Mouse (Mus musculus) heart, embryonic 15.5 days (tissue): ENCODE results near the gene Rsph3a. TPM values are rescaled to one million over a fixed set of nuclear protein-coding genes. Genes with fewer than 3 reads are reported as not detected.
"Not testable (repeated sequence)": the region's sequence is repeated elsewhere in the genome, so short reads cannot be mapped to it uniquely, and the experiment has no call there.

ENCODE experiments used
- ATAC-seq: fragments of 200-750 bp; cut with Nextera tagmentation; replicated peaks from 2 replicates; pipeline ENCODE4 v1.8.0; 2017; ENCODE audit warnings: low read depth, moderate TSS enrichment; ENCODE audit not compliant: insufficient number of reproducible peaks, insufficient read depth, low FRiP score
- H3K27ac ChIP-seq: fragments of 300-500 bp; sonication (generic); 2 replicates; pipeline ENCODE4 v1.5.1; 2015; ENCODE audit warnings: mild to moderate bottlenecking, inconsistent platforms
- H3K27me3 ChIP-seq: fragments of 300-500 bp; sonication (generic); 2 replicates; pipeline ENCODE4 v1.6.1; 2015; ENCODE audit warnings: inconsistent platforms
- H3K36me3 ChIP-seq: fragments of 300-500 bp; sonication (generic); 2 replicates; pipeline ENCODE4 v1.6.1; 2015; ENCODE audit warnings: mild to moderate bottlenecking, inconsistent platforms
- H3K4me1 ChIP-seq: fragments of 300-500 bp; sonication (generic); replicated peaks from 2 replicates; pipeline ENCODE4 v1.6.1; 2015; ENCODE audit warnings: inconsistent platforms
- H3K4me2 ChIP-seq: fragments of 300-500 bp; sonication (generic); 2 replicates; pipeline ENCODE4 v1.6.1; 2015; ENCODE audit warnings: inconsistent platforms, mild to moderate bottlenecking, moderate library complexity
- H3K4me3 ChIP-seq: fragments of 300-500 bp; sonication (generic); 2 replicates; pipeline ENCODE4 v1.5.1; 2015; ENCODE audit warnings: mild to moderate bottlenecking, inconsistent platforms
- H3K9ac ChIP-seq: fragments of 300-500 bp; sonication (generic); 2 replicates; pipeline ENCODE4 v1.6.1; 2015; ENCODE audit warnings: mild to moderate bottlenecking, inconsistent platforms
- H3K9me3 ChIP-seq: fragments of 300-500 bp; sonication (generic); replicated peaks from 2 replicates; pipeline ENCODE4 v1.6.1; 2016; ENCODE audit warnings: inconsistent platforms
- WGBS: fragments of 180-500 bp; shearing (Covaris S2); methylation state at CpG from one replicate; pipeline ENCODE4 v1.1.7; 2015; ENCODE audit warnings: mixed read lengths; 5-methylcytosine and 5-hydroxymethylcytosine counted together
- polyA plus RNA-seq: library from polyadenylated mRNA; unstranded; fragments of >200 nt; fragmentation: Nextera tagmentation; extraction: Ambion mirVana; gene quantifications from 2 replicates; pipeline ENCODE4 v1.2.1, GENCODE M21; 2015

Gene Rsph3a
- polyA plus RNA-seq, result 59.0 and 59.8 TPM in 2 replicates

DNA sequence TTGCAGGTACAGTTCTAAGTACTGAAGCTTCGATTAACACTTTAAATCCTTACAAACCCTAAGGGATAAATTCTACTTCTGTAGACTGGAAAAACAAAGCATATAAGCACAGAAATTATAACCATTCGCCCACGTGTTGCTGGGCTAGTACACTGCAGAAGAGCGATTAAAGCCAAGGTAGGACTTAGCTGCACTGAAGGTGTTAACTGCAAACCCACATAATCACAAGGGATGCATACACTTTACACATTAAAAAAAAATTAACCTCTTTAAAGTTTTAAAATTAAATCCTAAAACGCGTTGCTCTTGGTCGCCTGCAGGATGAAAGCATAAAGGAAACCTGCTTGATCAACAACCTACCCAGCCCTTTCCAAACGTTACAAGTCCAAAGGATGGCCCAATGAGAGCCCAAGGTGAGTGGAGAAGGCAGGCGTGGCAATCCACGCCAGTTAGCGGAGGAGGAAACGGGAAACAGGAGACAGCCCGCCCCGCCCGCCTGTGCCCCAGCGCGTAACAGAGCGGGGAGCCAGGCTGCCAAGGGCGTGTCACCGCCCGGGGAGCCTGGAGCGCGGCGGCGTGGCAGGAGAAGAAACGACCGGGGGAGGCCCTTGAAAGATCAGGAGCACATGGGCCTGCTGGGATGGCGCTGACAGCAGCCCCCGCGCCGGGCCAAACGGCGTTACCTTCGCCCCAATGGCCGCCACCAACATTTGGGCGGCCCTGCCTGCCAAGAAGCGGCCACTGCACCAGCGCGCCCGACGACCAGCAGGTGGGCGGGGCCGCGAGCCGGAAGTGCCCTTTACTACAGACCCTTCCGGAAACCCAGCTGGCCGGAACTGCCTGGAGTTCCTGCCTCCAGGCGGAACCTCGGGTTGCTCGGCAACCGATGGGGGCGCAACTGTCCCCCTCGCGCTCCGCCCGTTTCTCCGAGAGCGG is at the start of gene Rsph3a:
Gene Rsph3a (plus strand): TSS at position 498 of the 936 bp plus-strand sequence.
- peak within 1 kb of the TSS; percentile 63 for H3K4me2 ChIP-seq
- peak; percentile 98 for ATAC-seq
- peak within 1 kb of the TSS; percentile 75 for H3K9ac ChIP-seq
- H3K4me1 ChIP-seq, H3K27me3 ChIP-seq, H3K9me3 ChIP-seq, H3K36me3 ChIP-seq: not testable (repeated sequence)
- peak within 1 kb of the TSS; percentile 98 for H3K27ac ChIP-seq
- 3% methylated on average over 56 of the region's 58 CpGs for WGBS
- H3K4me3 ChIP-seq, result peak within 1 kb of the TSS; percentile 67

DNA sequence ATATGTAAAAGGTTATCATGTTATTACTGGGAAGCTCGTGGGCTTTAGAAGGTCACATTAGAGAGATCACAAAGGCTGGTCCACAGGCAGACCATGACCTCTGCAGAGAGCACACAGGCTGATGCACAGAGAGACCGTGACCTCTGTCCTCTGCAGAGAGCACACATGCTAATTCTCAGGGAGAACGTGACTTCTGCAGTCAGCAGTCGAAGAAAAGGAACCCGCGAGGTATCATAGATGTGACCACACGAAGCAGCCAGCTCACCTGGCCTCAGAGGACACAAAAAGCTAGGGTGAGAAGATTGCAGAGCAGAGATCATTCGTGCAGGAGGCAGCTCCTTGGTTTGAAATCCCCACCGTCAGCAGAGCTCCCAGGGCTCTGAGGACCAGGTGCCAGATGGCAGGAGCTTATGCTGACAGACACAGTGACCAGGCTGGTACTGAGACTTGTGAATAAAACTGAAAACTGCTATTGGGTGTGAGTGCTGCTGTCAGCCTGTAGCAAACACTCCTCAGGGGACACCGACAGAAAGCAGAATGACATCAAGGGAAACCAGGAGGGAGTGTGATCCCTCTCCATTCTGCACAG is 49.3 kb upstream of the Rsph3a start:
- Histone ChIP-seq H3K4me1 (no peaks in the 10 kb centered on the region), H3K27me3 (no peaks in the 10 kb centered on the region), H3K9me3 (no peaks in the 10 kb centered on the region), H3K27ac (no peak overlapping the region), H3K9ac (no peak overlapping the region), H3K36me3 (no peaks in the 10 kb centered on the region), H3K4me3 (no peak overlapping the region), H3K4me2 (no peak overlapping the region)
- ATAC-seq, result no peak
- WGBS, result 65% methylated on average over 10 of the region's 10 CpGs

DNA sequence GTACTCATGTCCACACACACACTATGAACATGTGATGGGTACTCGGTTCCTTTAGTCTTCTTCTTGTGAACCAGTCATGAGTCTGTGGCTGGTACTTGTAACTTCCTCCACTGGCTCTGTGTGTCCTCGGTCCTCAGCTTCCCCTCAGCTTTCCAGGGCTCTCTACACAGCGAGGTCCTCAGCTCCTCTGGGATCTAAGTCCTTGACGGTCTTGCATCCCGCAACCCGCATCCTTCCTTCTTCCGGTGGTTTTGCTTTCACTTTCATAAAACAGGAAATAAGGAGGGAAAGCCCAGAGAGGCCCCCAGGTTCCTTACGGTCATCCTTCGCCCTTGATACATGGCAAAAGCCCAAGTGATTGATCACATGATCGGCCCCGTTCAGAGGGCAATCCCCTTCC is 48.3 kb upstream of the Rsph3a start:
- Histone ChIP-seq H3K27me3 (no peaks in the 10 kb centered on the region), H3K4me3 (no peak overlapping the region), H3K27ac (no peak overlapping the region), H3K4me1 (no peaks in the 10 kb centered on the region), H3K36me3 (no peaks in the 10 kb centered on the region), H3K9me3 (no peaks in the 10 kb centered on the region), H3K4me2 (no peak overlapping the region), H3K9ac (no peak overlapping the region)
- ATAC-seq, result no peak
- WGBS, result 69% methylated on average over 11 of the region's 11 CpGs

DNA sequence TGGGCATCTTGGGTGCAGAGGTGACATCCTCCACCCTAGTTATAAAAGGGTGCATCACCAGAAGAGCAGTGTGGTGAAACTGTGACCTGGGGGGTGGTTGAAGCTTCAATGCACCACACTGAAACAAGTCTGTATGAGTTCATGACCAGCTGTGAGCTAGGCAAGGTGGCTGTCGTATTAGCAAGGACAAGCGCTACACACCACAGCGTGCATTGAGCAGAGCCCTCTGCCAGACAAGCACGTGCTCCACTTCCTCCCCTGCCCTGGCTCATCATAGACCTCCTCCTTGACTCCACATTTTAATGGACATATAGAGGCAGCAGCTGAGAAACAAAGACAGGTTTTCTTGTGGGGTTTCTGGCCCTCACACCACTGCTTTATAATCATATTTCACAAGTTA is 47.7 kb upstream of the Rsph3a start:
- Histone ChIP-seq H3K27me3 (no peaks in the 10 kb centered on the region), H3K4me3 (no peak overlapping the region), H3K4me1 (no peaks in the 10 kb centered on the region), H3K9ac (no peak overlapping the region), H3K4me2 (no peak overlapping the region), H3K36me3 (no peaks in the 10 kb centered on the region), H3K27ac (no peak overlapping the region), H3K9me3 (no peaks in the 10 kb centered on the region)
- 67% methylated on average over 4 of the region's 4 CpGs for WGBS
- no peak for ATAC-seq

DNA sequence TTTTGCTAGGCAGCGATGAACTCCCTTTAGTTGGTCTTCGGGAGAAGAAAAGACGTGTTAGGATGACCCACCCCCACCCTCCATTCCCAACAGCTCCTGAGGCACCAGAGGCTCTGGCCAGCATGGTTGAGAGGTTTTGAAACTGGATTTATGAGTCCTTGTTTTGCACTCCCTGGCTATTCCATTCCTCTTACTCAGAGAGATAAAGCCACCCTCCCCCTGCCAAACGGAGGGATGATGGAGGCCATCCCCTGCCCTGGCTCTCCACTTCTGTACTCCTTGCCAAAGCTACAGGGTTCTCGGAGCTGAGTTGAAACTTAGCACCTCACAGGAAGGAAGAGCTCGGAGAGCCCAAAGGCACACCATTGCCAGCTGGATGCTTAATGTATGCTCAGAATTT is 46.2 kb upstream of the Rsph3a start:
- H3K36me3 ChIP-seq, result no peaks in the 10 kb centered on the region
- no peak for ATAC-seq

DNA sequence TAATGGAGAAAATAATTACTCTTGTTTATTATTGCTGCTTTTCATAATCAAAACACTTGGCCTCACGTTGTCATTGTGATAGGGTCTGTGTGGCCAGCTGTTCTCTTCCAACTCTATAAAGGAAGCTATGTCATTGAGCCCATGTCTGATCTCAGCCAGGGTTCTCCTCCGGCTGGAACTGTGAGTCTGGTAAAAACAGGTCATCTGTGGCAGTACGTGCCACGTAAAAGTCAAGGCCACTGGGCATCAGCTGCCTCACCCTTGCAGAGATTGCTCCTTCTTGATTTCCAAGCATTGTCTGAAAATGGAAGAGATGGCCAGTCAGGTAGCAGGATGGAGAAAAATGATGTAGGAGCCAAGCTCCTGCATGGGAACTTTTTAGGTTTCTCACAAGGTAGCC is 45.5 kb upstream of the Rsph3a start:
- Histone ChIP-seq H3K36me3 (no peaks in the 10 kb centered on the region), H3K27ac (no peak overlapping the region), H3K4me1 (no peaks in the 10 kb centered on the region), H3K9ac (no peak overlapping the region), H3K4me3 (no peak overlapping the region), H3K9me3 (no peaks in the 10 kb centered on the region), H3K4me2 (no peak overlapping the region), H3K27me3 (no peaks in the 10 kb centered on the region)
- WGBS, result 74% methylated on average over 4 of the region's 4 CpGs
- ATAC-seq, result no peak

More for the DNA sequence above, 46.2 kb upstream of the Rsph3a start:
- no peaks in the 10 kb centered on the region for H3K27me3 ChIP-seq
- no peaks in the 10 kb centered on the region for H3K4me1 ChIP-seq
- 58% methylated on average over 6 of the region's 6 CpGs for WGBS
- H3K9me3 ChIP-seq, result no peaks in the 10 kb centered on the region
- no peak overlapping the region for H3K4me2 ChIP-seq
- H3K27ac ChIP-seq, result no peak overlapping the region
- no peak overlapping the region for H3K9ac ChIP-seq
- no peak overlapping the region for H3K4me3 ChIP-seq

DNA sequence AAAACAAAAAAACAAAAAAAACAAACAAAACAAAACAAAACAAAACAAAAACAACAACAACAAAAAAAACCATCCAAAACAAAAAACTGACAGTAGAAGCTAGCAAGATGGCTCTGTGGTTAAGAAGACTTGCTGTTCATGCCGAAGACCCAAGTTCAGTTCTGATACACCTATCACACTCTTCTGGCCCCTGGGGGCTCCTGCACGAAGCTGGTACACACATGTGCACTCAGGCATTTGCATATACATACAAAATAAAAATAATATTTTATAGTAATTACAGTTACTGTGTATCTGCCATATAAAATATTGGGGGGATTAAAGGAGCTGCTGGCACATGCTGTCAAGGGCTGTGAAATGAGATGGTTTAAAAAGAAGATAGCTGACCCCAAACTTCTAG is 43.9 kb upstream of the Rsph3a start:
- no peaks in the 10 kb centered on the region for H3K9me3 ChIP-seq
- no peaks in the 10 kb centered on the region for H3K27me3 ChIP-seq
- H3K4me3 ChIP-seq, result no peak overlapping the region
- WGBS, result 66% methylated on average over 2 of the region's 2 CpGs
- no peak overlapping the region for H3K4me2 ChIP-seq
- no peak for ATAC-seq
- H3K9ac ChIP-seq, result no peak overlapping the region
- H3K27ac ChIP-seq, result no peak overlapping the region
- no peaks in the 10 kb centered on the region for H3K36me3 ChIP-seq
- no peaks in the 10 kb centered on the region for H3K4me1 ChIP-seq

DNA sequence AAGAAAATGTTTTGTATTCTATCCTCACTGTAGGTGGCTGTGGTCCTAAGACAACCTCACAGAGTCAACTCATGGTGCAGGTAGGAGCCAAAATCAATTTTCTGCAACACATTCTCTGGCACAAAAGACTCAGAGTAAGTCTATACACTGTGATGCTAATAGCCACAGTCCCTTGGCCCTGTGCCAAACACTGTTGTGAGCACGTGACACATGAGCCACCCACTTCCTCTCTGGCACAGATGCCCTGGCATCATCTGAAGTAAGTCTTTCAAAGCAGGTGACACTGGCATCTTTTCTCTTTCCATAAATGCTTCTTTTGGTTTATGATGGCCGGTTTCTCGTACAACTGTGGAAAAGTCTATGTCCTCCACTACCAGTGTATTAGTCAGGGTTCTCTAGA is 43.1 kb upstream of the Rsph3a start:
- Histone ChIP-seq H3K9ac (no peak overlapping the region), H3K4me3 (no peak overlapping the region), H3K27ac (no peak overlapping the region), H3K4me1 (no peaks in the 10 kb centered on the region), H3K27me3 (no peaks in the 10 kb centered on the region), H3K9me3 (no peaks in the 10 kb centered on the region), H3K4me2 (no peak overlapping the region), H3K36me3 (no peaks in the 10 kb centered on the region)
- no peak for ATAC-seq
- WGBS, result 59% methylated on average over 3 of the region's 3 CpGs

DNA sequence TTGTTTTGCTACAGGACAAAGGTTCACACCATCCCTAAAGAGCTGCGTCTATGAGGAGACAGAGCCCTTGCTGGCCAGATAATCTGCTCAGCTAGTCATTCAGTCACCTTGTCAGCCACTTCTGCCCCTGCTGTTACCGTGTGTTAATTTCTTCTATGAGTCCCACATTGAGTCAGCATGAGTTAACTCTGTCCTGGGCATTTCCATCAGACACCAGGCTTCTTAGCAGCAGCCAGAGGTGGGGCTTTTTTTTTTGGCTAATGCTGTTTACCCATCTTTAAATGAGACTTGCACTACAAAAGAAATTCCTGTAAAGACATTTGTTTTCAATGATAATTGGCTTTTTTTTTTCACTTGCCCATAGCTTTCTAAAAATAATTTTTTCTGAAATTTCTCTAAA is 40.4 kb upstream of the Rsph3a start:
- no peak overlapping the region for H3K27ac ChIP-seq
- H3K9me3 ChIP-seq, result no peaks in the 10 kb centered on the region
- no peak overlapping the region for H3K4me2 ChIP-seq
- H3K9ac ChIP-seq, result no peak overlapping the region
- no peak for ATAC-seq
- WGBS, result 21% methylated on average over 2 of the region's 2 CpGs
- no peaks in the 10 kb centered on the region for H3K4me1 ChIP-seq
- no peaks in the 10 kb centered on the region for H3K27me3 ChIP-seq
- H3K4me3 ChIP-seq, result no peak overlapping the region
- no peaks in the 10 kb centered on the region for H3K36me3 ChIP-seq

DNA sequence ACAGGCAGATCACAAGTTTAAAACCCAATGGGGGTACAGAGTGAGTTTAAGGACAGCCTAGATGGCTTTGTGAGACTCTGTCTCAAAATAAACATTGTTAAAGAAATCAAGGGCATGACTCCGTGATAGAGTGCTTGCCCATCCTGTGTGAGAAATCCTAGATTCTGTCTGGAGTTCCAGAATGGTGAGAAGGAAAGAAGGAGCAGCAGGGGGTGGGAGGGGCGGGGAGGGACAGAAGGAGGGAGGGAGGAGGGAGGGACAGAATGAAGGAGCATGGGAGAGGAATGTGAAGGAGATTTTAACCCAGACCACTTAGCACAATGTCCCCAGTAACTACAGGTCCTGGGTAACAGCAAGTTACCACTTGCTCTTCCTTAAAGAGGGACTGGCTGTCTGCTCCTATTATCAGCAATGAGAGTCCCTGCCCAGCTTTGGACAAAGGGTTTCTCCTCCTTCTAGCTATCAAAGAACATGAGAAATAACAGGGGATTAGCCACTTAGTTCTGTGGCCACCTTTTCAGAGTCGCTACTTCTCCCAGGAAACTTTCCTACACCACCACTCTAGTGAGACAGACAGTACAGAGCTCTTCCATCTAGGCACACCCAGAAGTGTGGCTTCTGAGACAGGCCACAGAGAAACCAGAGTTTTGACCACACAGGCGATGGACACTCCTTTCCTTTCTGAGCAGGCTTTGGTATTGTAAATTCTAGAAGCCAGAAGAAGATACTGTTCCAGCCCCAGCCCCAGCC is 39.3 kb upstream of the Rsph3a start:
- no peak overlapping the region for H3K4me3 ChIP-seq
- H3K27ac ChIP-seq, result no peak overlapping the region
- H3K27me3 ChIP-seq, result no peaks in the 10 kb centered on the region
- H3K9me3 ChIP-seq, result no peaks in the 10 kb centered on the region
- H3K36me3 ChIP-seq, result no peaks in the 10 kb centered on the region
- no peak for ATAC-seq
- no peak overlapping the region for H3K4me2 ChIP-seq
- 42% methylated on average over 4 of the region's 4 CpGs for WGBS
- H3K4me1 ChIP-seq, result no peaks in the 10 kb centered on the region
- no peak overlapping the region for H3K9ac ChIP-seq

DNA sequence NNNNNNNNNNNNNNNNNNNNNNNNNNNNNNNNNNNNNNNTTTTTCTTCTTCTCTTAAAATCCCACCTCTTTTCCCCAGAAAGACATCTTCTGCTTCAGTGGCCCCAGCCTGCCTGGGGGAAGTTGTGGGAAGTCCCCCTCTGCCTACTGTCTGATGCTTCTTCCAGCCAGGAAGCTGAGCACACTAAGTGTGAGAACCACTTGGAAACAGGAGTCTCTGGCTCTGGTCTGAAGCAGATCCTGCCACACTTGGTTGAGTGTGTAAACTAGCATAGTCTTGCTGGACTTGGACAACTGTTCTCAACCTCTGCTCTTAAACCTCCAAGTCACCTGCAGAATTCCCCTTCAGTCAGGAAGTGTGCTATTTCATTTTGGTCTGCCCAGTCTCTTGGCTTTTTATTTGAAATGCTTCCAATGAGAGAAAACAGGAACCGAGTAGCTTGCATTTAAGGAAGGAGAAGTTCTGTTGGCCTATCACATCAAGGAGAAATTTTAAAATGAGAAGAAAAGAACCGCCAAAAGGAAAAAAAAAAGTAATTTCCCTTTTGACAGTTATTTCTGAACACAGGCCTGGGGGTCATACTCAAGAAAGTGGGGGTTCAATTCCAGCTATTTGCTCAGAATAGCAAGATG is 30.7 kb upstream of the Rsph3a start:
- no peak for ATAC-seq
- H3K4me2 ChIP-seq, result no peak overlapping the region
- H3K9me3 ChIP-seq, result no peaks in the 10 kb centered on the region
- H3K4me3 ChIP-seq, result no peak overlapping the region
- no peak overlapping the region for H3K27ac ChIP-seq
- H3K4me1 ChIP-seq, result no peaks in the 10 kb centered on the region
- 55% methylated on average over 2 of the region's 2 CpGs for WGBS
- H3K36me3 ChIP-seq, result no peaks in the 10 kb centered on the region
- peaks cover 14% of the 10 kb centered on the region for H3K27me3 ChIP-seq
- no peak overlapping the region for H3K9ac ChIP-seq
